Mouse (Mus musculus): ENCODE results near the gene Gm37240. TPM values are rescaled to one million over a fixed set of nuclear protein-coding genes. Genes with fewer than 3 reads are reported as not detected.

Gene Gm37240
- total RNA-seq, 2 experiments from 2014 or later: 0.27 to 1.1 TPM

DNA sequence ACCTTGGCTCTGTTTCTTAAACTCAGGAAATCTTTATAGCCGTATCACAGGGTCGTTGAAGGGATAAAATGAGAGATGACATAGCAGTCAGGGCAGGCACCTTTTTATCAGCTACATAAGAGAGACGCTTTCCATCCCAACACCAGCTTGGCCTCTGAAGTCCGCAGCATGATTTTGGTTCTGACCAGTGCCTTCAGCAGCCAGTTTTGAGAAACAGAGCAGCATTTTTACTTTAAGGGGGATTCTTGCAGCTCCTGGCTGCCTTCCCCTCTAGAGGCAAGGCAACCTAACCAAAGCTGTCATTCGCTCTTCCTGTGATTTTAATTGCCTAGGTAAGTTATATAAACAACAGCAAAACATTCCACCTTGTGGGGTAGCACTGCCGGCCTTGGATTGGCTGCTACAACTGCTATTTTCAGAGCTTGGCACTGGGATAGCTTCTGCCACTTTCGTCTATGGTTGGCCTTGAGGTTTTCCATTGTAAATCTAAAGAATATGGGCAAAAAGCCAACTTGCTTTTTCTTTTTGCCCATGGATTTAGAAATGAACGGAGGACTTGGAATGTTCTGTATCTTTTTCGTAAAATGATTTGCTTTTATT lies 674.5 kb downstream of the Gm37240 start:
- intact Hi-C loops (cut with DNase I): no loop called here
- H3K4me3 ChIP-seq: no peak overlapping the region
- no peak for DNase-seq (ENCODE audit: extremely low spot score in 1 of 2, low spot score in 2 of 2)
- TF ChIP-seq CTCF (IDR thresholded peaks at IDR 0.05): no peak
- peak overlapping the region; percentile 51 for H3K27ac ChIP-seq

DNA sequence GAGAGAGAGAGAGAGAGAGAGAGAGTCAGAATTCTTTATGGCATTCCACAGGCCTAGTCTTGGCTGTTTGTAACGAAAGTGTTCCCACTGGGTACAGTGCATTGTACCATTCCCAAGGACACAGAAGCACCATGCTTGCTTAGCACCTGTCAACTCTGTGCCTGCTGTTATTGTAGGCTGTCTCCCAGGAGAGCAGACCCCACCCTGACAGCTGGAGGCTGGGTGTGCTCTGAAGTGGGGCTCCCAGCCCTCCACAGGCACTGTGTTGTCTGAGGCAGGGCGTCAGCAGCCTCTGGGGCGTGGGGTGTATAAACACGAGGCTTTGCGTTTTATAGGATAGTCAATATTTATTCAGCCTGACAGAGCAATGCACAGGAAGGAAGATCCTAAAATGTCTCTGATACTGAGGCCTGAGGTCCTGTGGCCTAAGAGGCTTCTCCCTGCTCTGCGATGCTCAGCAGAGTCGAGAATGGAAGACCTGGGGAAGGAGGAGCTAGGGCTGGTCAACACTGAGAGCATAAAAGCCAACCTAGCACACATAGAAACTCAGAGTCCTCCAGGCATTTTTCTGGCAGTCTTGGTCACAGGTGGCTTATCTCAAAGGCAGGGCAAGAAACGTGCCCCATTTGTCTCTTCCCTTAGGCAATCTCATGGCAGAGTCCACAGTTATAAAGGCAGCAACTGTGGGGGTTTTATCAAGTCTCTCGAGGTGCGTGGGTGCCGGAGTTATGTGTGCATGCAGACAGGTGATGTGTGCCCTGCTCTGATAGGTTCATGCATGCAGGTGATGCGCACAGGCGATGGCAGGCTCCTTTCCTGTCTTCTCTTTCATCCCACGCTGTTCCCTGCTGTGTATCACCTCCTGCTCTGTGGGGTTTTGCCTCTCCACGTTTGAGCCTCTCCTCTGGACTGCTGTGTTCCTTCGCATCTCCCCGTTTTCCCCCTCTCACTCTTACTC lies 677.2 kb downstream of the Gm37240 start:
- no peak for TF ChIP-seq CTCF (IDR thresholded peaks at IDR 0.05)
- intact Hi-C loops (cut with DNase I): no loop called here
- no peak overlapping the region for H3K27ac ChIP-seq
- H3K4me3 ChIP-seq: no peak overlapping the region
- DNase-seq (ENCODE audit: extremely low spot score in 1 of 2, low spot score in 2 of 2): no peak

- Histone ChIP-seq H3K4me3 (no peak overlapping the region), H3K27ac (peak overlapping the region; percentile 89)
- no peak for TF ChIP-seq CTCF (IDR thresholded peaks at IDR 0.05)
- intact Hi-C loops (cut with DNase I): no loop called here
- DNase-seq (ENCODE audit: extremely low spot score in 1 of 2, low spot score in 2 of 2): no peak
Measured at GRCm38 (mm10) chr3:85206475-85206874, 680.8 kb downstream of the Gm37240 start.

- intact Hi-C loops (cut with DNase I): no loop called here
- Histone ChIP-seq H3K4me3 (no peak overlapping the region), H3K27ac (peak overlapping the region; percentile 89)
- TF ChIP-seq CTCF (IDR thresholded peaks at IDR 0.05): no peak
- no peak for DNase-seq (ENCODE audit: extremely low spot score in 1 of 2, low spot score in 2 of 2)
Measured at GRCm38 (mm10) chr3:85205911-85206310, 681.4 kb downstream of the Gm37240 start.

- peak in 1 of 2 experiments; percentile 7 for DNase-seq (ENCODE audit: extremely low spot score in 1 of 2, low spot score in 2 of 2)
- intact Hi-C loops (cut with DNase I): no loop called here
- no peak overlapping the region for H3K4me3 ChIP-seq
- no peak for TF ChIP-seq CTCF (IDR thresholded peaks at IDR 0.05)
- no peak overlapping the region; the same call in 1 of the 2 replicates for H3K27ac ChIP-seq
Measured at GRCm38 (mm10) chr3:85203659-85204058, 683.7 kb downstream of the Gm37240 start.

DNA sequence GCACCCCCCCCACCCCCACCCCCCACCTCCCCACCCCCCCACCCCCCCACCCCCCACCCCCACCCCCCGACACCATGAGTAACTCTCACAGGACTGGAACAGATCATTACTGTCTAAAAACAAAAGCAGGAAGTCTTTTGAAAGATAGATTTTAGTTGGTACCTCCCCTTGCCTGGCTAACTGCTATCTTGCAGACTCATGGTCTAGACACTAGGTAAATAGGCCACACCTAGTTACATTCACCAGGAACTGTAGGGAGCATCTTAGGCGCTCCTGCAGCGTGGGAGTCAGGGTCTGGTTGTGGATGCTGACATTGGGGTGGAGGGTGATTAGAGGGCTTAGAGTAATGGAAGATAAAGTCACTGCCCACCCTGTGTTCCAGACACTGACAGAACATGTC lies 684.6 kb downstream of the Gm37240 start:
- H3K4me3 ChIP-seq: no peak overlapping the region
- TF ChIP-seq CTCF (IDR thresholded peaks at IDR 0.05): no peak
- intact Hi-C loops (cut with DNase I): no loop called here

DNA sequence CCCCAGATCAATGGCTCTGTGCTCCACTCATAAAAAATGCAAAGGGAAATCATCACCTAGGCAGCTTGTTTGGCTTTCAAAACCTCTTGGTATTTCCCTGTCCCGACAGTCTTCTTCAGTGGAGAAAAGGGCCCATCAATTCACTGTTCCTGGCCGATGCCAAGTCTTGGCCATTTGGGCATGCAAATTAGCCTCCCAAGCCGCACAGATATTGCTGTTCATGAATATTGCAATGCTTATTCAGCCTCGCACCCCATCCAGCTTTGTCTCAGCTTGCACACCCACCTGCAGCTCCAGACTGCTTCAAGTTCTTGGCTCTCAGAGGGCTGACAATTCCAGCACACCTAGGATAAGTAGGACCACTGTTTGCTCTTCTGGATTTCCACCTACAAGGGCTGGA lies 685.5 kb downstream of the Gm37240 start:
- intact Hi-C loops (cut with DNase I): no loop called here
- H3K4me3 ChIP-seq: no peak overlapping the region
- DNase-seq (ENCODE audit: extremely low spot score in 1 of 2, low spot score in 2 of 2): peak in 1 of 2 experiments; percentile 45
- no peak for TF ChIP-seq CTCF (IDR thresholded peaks at IDR 0.05)
- H3K27ac ChIP-seq: peak overlapping the region; percentile 29

More for the DNA sequence above, 684.6 kb downstream of the Gm37240 start:
- H3K27ac ChIP-seq: peak overlapping the region; percentile 40
- DNase-seq (ENCODE audit: extremely low spot score in 1 of 2, low spot score in 2 of 2): no peak

- no peak overlapping the region for H3K4me3 ChIP-seq
- DNase-seq (ENCODE audit: extremely low spot score in 1 of 2, low spot score in 2 of 2): no peak
- TF ChIP-seq CTCF (IDR thresholded peaks at IDR 0.05): no peak
- intact Hi-C loops (cut with DNase I): no loop called here
- no peak overlapping the region for H3K27ac ChIP-seq
Measured at GRCm38 (mm10) chr3:85198496-85198895, 688.8 kb downstream of the Gm37240 start.

DNA sequence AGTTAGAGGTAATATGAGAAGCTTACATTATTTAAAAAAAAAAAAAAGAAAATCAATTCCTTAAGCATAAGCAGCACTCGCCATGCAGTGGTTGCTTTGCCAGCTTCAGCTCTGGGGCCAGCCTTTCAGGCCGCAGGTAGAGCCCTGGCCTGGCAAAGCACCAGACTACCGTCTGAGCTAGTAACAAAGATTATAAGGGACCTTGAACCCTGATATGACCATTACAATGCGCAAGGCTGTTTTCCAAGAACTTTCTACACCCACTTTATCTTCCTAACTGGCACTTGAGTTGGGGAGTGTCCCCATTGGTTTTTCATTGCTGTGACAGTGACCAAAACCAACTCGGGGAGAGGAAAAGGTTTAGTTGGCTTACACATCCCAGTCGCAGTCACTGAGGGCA lies 690.2 kb downstream of the Gm37240 start:
- intact Hi-C loops (cut with DNase I): no loop called here
- TF ChIP-seq CTCF (IDR thresholded peaks at IDR 0.05): no peak
- no peak overlapping the region for H3K27ac ChIP-seq
- no peak for DNase-seq (ENCODE audit: extremely low spot score in 1 of 2, low spot score in 2 of 2)
- no peak overlapping the region for H3K4me3 ChIP-seq

DNA sequence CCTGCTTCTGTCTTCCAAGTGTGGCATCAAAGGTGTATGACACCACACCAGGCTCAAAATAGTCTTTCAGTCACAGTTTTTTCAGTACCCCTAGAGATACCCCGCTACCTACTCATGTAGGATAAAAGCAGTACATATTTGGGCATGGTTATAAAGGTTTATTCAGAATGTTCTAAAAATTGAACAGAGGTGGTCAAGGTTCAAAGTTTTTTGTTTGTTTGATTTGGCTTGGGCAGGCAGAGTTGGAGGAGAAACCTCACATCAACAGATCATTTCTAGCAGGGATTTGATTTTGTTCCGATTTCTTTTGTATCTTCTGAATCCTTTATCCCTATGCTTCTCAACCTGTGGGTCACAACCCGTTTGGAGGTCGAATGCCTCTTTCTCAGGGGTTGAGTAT lies 690.7 kb downstream of the Gm37240 start:
- Histone ChIP-seq H3K27ac (no peak overlapping the region), H3K4me3 (no peak overlapping the region)
- TF ChIP-seq CTCF (IDR thresholded peaks at IDR 0.05): no peak
- no peak for DNase-seq (ENCODE audit: extremely low spot score in 1 of 2, low spot score in 2 of 2)
- intact Hi-C loops (cut with DNase I): no loop called here

DNA sequence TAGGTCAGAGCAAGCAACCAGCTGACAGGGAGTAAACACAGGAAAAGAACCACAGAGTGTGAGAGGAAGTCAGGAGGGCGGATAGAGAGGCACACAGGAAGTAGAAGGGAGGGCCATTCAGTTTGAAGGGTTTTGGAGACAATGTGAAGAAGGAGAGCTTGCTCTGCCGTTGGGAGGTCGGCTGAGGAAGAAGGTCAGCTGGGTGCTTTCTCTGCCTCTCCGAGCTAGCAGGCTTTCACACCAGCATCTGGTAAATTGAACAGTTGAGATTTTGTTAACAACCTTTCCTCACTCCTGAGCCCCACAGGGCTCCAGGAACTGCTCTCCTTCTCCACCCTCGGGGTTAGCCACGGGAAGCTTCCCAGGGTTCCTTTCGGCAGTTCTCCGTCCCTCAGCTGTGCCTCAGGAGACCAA lies 692.2 kb downstream of the Gm37240 start:
- TF ChIP-seq CTCF (IDR thresholded peaks at IDR 0.05): no peak
- intact Hi-C loops (cut with DNase I): no loop called here
- DNase-seq (ENCODE audit: extremely low spot score in 1 of 2, low spot score in 2 of 2): no peak
- no peak overlapping the region for H3K4me3 ChIP-seq
- H3K27ac ChIP-seq: no peak overlapping the region

GRCm38 (mm10) chr3:85189791-85190190 lies 697.5 kb downstream of the Gm37240 start:
- Histone ChIP-seq H3K4me3 (no peak overlapping the region), H3K27ac (peak overlapping the region; percentile 93)
- TF ChIP-seq CTCF (IDR thresholded peaks at IDR 0.05): no peak
- no peak for DNase-seq (ENCODE audit: extremely low spot score in 1 of 2, low spot score in 2 of 2)
- intact Hi-C loops (cut with DNase I): loop anchor here (2.0 to 5.0 kb wide), 6 partner anchors 75 to 383 kb away; partner anchors contain the start of gene Gatb
